Mouse (Mus musculus) adrenal gland, postnatal 25 days (tissue): ENCODE measurements at regions not wholly inside any gene's neighbourhood (a gene's known extent, or its start where the extent isn't known, plus 50 kb on each side); places are given as distances from the start of the nearest gene placed in this dataset.

Experiments used
- DNase-seq: peaks from one replicate; pipeline ENCODE4 v3.0.0; 2021; ENCODE audit warnings: mixed read lengths

DNA sequence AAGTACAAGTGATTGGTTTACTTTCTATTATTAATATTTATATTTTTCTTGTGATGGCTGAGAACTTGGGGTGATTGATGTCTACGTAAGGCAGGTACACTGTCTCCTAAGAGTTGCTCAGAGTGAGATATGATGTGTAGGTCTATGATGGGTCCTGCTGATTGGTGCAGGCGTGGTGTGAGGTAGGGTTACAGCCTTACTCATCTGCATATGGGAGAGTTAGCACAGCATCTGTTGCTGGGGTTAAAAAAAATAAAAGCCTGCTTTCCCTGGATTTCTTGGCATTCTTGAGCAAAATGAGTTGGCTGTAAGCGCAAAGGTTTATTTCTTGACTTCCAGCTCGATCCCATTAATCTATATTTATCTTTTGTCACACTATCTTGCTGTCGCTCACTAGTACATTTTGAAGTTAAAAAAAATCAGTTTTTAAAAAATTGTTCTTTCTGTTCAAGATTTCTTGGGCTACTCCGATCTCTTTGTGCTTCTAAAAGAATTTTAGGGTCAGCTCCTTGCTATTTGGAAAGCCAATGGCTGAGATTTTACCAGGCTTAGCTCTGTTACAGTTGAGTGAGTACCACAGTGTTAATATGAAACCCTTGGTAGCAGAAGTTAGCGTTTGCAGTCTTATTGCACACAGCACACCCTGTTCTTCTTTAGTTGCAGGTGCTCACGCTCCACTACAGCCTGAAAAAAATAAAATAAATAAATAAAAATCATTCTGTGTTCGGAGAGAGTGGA is 482.0 kb downstream of the Plekhb2 start:
- DNase-seq: no peak

DNA sequence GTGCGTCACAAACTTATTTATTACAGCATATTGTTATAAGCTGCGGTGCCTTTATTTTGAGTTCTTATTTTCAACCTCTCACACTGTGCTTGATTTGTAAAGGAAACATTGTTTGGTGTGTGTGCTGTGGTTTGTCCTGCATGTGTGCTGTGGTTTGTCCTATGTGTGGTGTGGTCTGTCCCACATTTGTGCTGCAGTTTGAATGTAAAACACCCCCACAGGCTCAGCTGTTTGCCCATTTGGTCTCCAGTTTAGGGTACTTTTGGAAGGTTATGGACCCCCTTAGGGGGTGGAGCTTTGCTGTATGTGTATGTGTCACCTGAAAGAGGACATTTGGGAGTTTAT is 482.5 kb downstream of the Plekhb2 start:
- no peak for DNase-seq

DNA sequence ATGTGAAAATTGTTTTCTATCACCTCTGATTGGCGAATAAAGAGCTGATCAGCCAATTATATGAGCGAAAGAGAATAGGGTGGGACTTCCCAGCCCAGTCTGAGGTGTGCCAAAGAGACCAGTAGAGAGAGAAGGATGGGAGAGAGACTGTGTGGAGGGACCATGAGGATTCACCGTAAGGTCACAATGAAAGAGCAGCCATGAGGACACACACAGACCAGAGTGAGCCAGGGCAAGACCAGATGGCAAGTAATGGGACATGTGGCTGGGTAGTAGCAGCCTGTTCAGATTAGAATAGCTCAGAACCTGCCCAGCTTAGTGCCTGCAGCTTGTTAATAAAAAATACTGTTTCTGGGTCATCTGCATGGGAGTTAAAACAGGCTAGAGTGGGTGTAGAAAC is 487.9 kb downstream of the Plekhb2 start:
- no peak for DNase-seq

DNA sequence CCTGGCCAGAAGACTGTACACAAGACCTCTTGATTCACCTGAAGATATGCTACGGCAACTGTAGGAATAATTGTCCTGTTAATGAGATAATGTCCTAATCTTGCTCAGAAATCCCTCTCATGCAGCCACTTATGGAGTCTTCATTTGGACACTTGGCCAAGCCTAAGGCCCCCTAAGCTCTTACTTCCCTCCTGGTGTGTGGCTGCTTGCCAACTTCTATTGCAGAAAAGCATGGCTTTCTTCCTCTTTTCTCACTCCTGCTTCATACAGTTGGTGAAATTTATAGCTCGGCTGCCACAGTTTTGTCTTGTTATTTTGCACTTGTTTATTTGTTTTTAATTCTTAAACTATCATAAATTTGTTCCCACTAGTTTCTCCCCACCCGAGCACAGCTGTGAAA is 488.4 kb downstream of the Plekhb2 start:
- DNase-seq: no peak

DNA sequence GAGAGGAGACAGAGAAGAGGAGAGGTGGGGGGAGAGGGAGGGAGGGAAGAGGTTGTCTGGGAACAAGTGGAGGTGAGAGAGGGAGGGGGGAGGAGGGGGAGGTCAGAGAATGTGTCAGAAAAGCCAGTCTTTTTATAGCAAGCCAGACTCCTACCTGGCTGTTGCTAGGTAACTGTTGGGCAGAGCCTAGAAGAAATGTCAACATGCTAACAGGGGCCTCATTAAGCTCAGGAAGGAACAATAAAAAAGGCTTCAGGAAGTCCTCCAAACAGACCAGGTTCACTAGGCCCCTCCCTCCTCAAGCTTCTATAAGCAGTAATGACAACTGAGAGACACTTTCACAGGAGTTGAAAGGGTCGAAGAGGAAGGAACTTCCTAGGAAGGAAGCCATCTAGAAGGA is 494.8 kb downstream of the Plekhb2 start:
- no peak for DNase-seq

DNA sequence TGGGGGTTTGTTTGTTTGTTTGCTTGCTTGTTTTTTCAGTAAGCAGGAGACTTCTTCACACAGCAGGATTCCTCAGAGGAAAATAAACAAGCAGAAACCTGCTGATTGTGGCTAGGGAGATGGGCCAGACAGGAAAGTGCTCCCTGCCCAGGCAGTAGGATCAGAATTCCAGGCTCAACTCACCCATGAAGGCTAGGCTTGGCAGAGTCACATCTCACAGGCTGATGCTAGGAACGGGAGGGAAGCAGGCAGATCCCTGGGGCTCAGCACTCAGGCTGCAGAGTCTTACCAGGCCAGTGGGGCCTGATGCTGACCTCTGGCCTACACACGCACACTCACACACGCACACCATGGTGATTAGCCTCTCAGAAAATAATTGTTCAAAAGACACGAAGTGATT is 498.5 kb downstream of the Plekhb2 start:
- no peak for DNase-seq

DNA sequence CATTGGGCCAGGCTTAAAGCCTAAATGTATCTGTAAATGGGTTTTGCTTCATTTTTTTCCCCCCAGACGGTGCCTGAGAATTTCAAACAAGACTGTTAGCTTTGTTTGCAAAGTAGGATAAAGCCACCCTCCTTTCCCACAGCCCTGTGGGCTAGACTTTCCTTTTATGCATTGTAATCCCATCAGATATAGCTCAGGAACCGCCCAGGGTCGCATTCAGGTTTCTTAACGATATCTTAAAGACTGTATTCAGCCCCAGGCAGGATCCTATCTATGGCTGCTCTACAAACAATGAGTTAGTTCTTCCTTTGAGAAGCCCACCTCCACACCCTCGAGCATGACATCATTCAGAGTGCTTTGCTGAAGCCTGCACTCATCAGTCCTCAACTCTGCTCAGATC is 509.2 kb downstream of the Plekhb2 start:
- DNase-seq: no peak

DNA sequence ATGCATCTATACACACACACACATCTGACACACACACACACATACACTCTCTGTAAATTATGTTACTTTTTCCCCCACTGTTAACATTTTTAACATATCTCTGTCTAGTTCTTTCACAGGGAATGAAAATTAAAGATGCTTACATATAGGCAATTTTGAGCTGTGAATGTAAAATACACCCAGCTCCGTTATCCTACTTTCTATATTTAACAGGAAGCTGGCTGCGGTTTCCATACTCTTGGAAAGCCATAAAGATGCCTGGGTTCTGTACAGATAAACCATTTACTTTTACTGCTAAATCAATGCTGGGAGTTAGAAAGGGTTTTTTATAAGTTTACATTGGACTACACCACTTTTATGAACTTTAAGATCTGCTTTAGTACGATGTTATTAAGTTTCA is 511.7 kb downstream of the Plekhb2 start:
- DNase-seq: no peak

DNA sequence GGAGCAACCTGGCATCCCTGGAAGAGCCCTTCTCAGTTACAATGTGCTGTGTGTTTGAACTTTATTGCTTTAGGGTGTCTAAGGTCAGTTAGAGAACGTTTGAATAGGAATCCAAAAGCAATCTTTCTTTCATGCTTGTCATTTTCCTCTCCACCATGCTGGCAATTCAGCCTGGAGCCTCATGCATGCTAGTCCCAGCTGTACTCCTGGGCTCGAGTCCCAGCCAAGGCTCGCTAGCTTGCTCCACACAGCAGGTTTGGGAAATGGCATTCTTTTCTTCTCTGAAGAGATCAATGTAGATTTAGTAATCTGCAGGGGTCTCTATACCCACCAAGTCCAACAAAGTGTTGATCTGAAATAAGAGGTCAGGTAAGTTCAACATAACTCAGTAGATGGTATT is 513.1 kb downstream of the Plekhb2 start:
- no peak for DNase-seq

DNA sequence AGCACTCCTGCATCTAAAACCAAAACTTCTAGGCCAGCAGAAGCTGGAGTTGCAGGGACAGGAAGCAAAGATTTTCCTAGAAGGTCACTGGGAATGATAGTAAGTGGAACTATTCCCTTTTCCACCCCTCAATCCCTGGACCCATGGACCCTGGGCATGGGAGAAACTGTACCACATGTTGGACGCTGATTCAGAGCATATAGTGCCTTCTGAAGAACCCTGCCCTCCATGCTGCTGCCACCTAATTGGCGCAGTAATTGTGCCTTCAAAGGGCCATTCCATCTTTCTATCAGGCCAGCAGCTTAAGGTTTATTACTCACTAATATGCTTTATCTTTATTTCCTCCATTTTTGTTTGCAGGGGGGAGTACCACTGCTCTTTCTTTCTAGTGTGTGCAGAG is 516.8 kb downstream of the Plekhb2 start:
- DNase-seq: no peak

DNA sequence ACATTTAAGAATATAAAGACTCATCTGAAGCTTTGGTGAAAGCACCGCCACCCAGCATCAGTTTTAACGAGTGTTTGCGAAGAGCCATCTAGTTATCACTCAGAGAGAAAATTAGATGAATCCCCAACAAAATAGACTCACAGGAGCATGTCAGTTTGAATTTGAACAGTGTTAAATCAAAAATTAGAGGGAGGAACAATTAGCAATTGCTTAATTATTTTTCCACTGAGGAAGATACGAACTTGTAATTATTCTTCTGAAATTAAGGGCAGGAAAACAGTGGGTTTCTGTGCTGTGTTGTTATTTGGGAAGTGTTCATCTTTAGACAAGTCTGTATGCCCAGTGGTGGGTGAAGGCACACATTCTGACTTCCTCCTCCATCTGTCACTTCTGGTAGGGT is 523.0 kb downstream of the Plekhb2 start:
- DNase-seq: no peak

DNA sequence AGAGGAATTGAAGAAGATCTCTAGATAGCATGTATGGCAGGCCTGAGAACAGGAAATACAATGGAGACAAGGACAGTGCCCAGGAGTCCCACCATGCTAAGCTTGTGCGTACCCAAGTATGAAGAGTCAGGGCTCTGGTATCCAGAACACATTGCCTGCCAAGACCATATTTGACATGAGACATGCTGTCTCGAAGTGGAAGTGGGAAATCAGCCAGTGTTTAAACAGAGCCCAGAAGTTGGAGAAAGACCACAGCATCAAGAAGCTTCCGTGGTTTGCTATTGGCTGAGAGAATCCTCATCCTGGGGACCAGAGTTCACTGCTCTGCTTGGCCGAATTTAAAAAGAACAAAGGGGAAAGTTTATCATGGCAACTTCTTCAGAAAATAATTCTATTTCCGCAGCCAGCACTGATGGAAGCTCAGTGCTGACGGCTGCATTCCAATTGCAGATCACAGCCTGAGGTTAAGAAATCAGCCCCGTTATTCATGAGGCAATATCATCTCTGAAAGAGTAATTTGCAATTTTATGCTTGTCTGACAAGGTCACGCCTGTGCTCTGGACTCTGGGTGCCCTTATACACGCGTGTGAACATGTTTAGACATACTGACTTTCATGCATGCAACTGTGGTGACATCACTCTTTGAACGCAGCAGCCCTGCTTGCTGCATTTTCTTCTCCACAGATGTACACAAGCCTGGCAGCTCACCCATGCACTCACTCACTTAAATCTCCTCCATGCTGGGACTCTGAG is 531.0 kb downstream of the Plekhb2 start:
- no peak for DNase-seq

DNA sequence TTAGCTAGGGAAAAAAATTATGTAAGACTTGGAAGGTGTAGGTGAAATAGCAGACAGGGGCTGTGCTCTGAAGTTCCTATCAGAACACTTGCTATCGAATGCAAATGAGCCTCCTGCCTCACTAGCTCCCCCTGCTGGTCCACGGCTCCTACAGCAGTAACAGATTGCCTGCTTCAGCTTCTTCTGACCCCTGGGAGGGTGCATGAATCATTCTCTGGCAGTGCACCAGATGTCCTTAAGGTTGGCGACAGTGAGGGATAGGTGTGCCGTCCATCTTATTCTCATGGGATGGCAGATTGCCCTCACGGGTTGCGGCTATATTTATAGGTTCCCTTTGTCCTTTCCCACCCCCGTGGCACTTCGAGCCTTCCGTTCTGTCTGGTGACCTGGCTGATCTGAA is 535.7 kb downstream of the Plekhb2 start:
- peak; percentile 89 for DNase-seq

DNA sequence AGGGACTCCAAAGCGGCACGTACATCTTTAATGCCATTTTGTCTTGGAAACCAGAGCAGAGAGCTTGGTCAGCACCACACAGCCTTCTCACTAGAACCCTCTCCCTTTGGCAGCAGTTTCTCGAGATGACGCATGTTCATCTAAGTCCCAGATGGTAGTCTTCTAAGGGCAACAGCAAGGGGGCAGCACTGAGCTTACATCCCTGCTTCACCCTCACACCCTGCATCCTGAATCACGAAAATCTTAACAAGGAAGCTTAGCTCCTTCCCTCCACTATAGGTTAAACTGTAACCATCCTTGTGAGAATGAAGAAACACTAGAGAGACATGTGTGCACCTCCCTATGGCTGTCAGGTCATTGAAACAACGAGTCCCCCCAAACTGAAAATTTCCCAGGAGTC is 538.4 kb downstream of the Plekhb2 start:
- DNase-seq: peak; percentile 36

DNA sequence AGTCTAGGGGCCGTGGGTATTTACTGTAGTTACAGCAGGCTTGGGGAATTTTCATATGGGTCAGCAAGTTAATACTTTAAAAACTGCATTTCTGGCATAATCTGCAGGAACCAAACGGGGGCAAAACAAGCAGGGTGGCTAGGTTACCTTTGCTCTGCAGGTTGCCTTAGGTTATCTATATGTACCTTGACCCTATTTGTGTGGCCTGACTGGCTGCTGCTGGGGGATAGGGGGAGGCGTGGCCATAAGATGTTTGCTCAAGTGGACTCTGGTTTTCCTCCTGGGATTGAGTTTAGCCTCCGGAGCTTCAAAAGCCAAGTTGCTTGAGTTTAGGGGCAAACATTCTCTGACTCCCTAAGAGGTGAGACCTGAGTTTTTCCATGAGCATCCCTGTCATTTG is 540.6 kb downstream of the Plekhb2 start:
- DNase-seq: no peak

DNA sequence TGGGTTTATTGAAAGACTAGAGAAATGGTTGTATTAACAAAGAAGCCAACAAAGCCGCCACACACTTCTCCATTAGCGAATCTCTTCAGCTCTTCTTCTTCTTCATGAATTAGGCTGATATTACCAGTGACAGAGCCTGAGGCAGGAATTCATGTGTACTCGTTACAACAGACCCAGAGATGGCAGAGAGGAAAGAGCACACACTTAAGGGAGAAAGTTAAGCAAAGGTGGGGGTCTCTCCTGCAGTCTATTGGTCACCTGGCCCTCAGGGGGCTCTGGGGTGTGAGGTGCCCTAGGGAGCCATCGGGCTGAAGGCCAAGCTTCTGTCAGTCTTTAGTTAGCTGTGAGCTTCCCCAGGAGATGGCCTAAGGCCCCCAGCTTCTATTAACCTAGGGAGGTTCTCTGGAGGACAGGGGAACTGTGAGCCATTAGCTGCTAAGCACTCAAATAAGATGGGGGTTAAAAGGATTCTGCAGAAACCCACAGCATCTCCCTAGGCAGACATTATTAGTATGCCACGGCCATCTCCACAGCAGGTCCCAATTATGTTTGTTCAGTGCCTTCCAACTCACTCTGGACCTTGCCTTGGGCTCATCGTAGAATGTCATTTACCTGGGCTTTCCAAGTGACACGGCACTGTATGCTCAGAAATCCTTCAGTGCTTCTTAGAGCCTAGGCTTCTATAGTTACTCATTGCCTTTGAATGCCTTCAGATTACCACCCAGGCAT is 541.2 kb downstream of the Plekhb2 start:
- no peak for DNase-seq

DNA sequence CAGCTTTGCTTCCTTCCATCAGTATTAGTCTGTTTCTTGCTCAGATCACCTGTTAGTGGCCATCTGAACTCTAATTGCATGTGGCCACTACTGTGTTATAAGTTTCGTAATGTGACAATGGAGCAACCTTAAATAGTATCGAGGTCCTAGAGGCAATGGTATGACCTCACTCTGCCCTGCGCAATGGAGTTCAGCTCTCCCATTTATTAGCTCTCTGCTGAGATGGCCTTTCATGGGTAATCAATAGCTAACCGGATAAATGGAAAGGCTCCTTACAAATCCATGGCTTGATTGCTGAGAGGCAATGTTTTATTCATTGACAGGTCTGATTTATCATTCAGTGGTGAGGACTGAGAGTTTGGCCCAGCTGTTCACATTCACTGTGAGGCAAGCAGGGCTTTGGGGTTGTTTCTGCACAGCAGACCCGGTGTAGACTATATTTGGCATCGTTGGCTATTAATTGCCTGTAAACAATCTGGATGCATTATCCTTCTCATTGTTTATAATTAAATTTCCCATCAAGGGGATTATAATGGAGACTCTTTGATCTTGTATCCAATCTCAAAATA is 543.9 kb downstream of the Plekhb2 start:
- DNase-seq: no peak

DNA sequence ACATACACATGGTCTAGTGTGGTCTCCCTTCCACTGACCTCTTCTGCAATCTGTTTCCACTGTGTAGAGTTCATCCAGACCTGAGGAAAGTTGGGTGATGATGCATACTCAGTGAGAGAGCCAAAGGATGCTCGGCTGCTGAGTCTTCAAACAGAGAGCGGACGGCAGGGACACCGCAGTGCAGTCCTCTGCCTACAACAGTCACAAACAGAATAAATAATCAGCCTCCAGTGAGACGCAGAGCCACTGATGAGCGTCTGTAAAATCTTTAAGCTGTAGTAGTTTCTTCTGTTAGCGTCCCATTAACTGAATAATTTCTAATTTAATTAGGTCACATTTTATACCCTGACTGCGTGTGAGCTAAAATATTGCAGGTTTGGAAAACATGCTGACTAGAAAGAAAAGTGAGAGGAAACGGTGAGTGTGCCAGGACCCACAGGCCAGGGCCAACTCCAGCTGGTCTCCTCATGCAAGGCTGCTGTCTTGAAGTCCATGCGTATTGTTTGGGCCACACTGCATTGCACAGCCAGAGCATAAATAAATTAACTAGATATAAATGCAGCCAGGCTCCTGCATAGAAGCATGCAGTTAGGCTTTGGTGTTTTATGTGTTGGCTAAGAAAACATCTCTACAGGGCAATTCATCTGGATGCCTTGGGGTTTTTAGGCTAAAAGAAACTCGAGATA is 551.0 kb downstream of the Plekhb2 start:
- no peak for DNase-seq

DNA sequence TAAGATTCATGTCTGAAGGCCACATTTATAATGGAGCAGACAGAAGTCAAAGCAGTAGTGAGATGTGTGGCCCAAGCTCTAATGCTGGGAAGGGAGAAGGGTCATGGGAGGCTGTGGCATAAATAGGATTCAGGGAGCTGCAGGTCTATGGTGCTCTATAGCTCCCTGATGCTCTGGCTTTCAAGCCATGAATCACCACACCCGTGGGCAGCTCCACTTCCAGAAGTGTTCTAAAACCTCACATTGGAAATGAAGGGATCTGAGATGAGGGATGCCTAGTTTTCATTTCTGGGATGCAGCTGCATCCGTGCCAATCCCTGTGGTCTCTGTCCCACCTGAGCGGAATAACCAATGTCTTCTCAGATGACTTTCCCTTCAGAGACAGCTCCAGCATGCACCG is 553.2 kb downstream of the Plekhb2 start:
- no peak for DNase-seq

DNA sequence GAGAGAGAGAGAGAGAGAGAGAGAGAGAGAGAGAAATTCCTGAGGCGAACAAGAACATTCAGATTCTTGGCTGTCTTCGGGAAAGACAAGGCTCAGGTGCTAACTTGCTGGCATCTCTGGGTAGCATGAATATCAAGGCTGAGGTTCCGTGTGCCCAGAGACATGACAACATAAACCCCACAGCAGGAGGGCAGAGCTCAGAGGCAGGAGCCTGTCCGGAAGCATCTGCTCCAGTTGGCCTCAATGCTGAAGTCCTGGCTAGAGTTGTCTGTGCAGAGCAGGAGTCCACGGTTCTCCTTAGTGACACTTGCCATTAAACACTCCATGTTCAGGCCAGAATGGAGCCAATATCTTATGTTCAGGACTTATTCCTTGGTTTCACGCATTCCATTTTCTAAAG is 555.6 kb downstream of the Plekhb2 start:
- DNase-seq: no peak

DNA sequence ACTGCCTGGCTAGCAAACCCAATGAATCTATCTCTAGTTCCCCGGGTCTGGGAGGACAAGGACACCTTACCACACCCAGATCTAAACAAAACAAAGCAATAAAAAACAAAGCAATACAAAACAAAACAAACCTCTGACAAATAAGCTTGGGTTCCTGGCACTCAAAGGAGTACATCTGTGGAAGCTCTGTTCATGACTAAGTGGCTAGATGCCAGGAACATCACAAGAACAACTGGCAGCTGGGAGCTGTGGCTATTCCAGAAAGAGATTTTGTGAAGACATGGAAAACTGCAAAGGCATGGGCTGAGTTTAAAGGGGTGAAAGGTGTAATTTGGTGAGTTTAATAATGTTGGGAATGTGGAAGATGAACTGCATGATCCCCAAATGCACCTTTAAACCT is 565.9 kb downstream of the Plekhb2 start:
- no peak for DNase-seq

DNA sequence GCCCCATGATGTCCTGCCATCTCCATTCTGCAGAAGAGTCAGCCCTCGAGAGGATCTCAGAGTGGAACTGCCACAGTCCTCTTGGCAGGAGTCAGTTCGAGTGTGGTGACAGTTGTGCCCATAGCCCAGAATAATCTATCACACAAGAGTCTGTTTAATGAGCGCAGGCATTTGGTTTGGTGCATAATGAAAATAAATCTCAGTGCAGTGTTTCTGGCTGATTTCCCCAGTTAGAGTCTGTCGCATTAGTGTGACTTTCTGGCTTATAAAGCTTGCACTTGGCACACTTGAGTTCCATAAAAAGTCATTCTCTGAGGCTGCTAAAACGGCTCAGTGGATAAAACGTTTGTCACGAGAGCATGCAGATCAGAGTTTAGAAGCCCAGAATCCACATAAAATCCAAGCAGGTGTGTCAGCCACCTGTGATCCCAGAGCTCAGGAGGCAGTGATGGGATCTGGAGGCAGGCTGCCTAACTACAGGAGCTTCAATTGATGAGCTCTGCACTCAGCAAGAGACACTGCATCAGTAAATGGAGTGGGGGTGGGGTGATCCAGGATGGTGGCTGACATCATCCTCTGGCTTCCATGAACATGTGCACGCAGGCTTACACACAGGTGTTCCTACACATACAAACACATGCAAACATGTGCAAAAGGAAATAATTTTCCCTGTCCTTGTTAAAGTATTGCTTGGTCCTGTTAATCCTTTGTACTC is 578.5 kb downstream of the Plekhb2 start:
- no peak for DNase-seq
